Mouse (Mus musculus) adrenal gland, adult 18-20 months (tissue): ENCODE results near the gene Pold4. TPM values are rescaled to one million over a fixed set of nuclear protein-coding genes. Genes with fewer than 3 reads are reported as not detected.
"Not testable (repeated sequence)": the region's sequence is repeated elsewhere in the genome, so short reads cannot be mapped to it uniquely, and the experiment has no call there.

ENCODE experiments used
- DNase-seq, 2 experiments: peaks; one replicate each; pipeline ENCODE4 v3.0.0; 2021 to 2022; ENCODE audit warnings: low spot score in 2 of 2
- total RNA-seq, 2 experiments: library from RNA; stranded (reverse); gene quantifications; 1 replicate in 1 of 2; 2 replicates in 1 of 2; pipeline ENCODE4 v1.2.3; 2021

Gene Pold4
- total RNA-seq, 2 experiments from 2014 or later = 41.0 to 44.4 TPM

DNA sequence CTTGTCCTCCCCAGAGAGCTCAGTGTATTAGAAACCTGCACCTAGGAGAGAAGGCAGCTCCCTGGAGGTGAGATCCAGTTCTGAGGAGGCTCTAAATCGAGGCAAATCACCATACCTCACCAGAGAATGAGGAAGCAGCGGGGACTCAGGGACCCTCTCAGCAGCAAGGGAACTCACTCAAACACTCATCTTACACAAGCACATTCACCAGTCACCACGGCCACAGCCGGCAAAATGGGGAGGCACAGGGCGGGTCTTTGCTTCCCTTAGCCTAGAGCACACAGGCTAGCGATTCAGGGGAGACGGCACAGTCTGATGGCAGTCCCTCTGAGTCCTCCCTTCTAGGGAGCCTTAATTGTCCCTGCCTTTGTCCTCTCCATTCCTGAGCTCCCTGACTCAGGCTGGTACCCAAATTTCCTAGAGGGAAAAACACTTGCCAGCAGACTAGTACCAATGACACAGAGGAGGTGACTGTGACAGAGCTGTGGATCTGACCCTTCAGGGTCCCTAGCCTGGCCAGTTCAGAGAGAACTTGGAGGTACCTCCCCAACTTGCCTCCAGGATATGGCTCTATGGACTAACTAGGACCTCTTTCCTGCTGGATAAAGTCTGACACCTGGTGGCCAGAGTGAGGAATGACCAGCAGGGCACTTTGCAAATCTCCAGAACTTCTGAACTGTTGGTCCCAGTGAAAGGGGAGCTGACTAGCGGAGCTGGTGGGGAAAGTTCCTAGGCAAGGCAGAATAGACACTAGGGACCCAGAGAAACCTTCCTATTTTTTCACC, 3.6 kb upstream of the Pold4 start:
- DNase-seq = peak; percentile 63 to 71

DNA sequence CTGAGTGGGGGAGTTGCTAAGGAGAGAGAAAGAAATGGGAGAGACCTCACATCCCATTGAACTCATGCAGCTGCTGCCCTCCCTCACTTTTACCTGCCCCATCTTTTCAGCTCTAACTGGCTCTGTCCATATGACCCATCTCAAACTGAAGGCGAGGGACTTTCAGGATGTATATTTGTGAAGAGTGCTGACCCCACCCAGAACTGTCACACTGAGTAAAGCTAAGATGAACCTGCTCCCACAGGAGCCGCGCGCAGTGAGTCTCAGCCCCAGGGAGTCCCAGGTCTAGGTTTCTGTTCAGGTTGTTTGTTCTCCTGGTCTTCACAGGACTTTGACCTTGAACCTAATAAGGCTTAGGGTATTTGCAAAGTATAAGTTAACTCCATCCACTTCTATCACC, 2.8 kb upstream of the Pold4 start:
- DNase-seq = no peak

DNA sequence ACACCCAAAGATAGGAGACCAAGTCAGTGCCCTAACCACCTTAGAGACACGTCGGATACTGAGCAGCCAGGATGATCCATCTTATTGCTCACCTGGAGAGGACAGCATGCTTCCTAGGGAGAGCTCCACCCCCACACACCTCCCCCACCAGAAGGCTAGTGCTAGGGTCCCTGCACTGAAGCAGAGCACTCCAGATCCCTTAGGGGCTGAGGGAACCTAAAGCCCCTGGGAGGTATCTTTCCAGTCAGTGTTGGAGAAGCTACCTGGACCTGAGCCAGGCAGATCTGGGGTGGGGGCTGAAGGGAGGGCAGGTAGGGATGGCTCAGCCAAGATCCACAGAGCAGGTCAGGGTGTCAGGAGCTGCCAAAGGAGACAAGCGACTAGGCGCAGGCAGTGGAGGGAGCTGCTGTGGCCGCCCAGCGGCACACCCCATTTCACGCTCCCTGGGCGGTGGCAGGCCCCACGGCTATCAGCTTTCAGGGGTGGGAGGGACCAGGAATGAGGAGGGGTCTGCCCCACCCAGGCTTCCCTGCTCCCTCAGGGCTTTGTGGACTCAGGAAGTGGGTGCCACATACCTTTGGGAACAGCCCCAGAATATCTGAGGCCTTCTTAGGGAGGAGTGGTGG, 2.1 kb upstream of the Pold4 start:
- no peak for DNase-seq

DNA sequence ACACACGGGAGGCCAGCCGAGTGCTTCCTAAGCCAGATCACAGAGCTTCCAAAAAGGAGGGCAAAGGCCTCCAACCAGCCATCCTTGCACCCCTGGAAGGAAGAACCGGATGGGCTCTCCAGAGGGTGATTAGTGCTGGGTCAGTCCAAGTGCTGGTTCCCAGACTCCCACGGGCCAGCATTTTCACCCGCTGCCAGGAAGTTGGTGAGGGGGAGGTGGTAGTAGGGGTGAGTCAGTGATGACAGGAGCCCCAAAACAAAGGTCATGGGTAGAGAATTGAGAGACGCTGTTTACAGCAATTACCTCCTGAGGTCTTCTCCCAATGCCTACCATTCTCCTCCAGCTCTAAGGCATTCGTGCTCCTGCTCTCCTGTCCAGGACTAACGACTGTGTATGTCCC, 1.3 kb upstream of the Pold4 start:
- DNase-seq = peak in 1 of 2 experiments; percentile 45

DNA sequence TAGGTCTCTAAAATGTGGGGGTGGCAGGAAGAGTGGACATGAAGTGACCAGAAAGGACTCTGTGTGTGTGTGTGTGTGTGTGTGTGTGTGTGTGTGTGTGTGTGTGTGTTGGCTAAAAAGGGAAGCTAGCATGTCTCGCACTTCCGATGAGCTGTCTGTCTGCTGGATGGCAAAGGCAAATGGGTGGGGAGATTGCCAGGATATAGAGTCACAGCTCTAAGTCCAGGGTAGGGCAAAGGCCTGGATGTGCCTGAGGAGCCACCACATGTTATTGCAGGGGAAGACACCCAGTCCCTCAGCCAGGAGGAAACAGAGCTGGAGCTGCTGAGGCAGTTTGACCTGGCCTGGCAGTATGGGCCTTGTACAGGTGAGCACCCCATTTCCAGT, 480 bp downstream of the Pold4 start:
- no peak for DNase-seq

DNA sequence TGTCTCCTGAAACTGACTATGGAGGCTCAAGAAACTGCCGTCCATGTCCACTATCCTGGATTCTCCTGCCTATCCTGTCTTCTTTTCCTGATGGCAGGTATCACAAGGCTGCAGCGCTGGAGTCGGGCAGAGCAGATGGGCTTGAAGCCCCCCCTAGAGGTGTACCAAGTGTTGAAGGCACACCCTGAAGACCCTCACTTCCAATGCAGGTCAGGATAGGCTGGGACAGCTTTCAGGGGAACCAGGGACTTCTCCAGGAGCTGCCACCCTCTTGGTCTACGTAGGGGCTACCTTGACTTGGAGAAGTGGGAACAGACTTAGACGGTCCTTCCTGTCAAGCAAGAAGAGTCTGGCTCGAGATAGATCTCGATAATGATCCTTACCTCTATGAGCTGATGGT, 952 bp downstream of the Pold4 start:
- DNase-seq = no peak

DNA sequence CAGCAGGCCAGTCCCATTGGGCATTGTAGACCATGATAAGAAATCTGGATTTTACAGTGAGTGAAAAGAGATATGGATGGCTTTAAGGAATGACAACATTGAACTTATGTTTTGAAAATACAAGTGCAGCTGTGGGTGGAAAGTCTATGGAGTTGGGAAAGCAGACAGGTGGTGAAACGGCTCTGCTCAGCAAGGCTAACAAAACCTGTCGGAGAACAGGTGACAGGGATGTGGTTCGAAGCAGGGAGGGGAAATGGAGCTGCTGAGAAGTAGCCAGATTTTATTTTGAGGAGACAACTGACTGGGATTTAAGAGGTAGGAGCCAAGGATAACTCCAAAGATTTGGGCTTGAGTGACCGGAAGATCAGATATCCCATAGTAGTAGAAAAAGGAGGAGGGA, 2.8 kb downstream of the Pold4 start:
- no peak for DNase-seq

DNA sequence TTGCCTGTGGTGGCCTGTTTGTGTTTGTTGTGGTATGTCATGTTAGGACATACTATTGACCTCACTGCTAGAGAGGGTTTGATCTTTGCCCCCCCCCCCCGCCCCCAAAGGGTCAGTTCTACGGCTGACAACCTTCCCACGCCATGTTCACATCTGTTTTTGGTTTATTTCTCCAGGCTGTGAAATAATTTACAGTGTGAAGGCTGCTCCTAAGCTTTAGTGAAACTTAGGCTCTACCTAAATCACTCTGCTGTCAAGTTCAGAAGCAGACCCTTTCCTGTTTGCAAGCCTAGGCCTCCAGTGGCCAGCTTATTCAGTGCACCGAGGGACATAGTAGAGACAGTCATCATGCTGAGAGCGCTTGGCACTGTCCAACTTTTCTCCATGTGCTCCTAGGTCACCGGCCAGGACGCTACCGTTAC, 8.6 kb downstream of the Pold4 start:
- no peak for DNase-seq

DNA sequence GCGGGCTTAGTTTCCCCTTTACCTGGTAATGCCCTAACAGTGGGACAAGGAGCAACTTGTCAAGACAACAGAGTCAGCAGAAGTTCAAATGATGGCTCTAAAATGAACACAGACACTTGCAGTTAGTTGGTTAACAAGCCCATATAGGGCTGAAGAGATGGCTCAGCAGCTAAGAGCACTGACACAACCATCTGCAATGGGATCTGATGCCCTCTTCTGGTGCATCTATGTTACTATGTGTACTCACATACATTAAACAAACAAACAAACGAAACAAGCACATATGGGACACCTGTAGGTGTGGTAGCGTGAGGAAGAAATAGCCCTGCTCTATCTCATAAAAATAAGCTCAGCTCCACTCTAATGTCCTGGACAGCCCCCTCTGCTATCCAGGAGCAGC, 10.7 kb downstream of the Pold4 start:
- DNase-seq = no peak

DNA sequence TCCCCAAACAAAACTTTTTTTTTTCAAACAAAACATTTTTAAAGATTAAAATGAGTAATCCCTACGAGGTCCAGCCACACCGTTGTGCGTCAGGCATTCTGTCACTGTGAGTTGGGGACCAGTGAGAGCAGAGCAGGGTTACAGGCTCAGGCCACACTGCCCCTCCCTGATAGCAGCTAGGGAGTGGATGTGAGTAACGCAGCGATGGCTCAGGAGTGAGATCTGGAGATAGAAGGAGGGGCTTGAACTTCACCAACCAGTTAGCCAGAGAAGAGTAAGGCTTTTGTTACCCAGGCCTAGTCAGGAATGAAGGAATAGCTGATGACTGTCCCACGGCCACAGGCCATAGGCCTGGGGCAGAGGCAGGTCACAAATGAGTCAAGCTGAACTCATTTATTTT, 13.1 kb downstream of the Pold4 start:
- DNase-seq = no peak

DNA sequence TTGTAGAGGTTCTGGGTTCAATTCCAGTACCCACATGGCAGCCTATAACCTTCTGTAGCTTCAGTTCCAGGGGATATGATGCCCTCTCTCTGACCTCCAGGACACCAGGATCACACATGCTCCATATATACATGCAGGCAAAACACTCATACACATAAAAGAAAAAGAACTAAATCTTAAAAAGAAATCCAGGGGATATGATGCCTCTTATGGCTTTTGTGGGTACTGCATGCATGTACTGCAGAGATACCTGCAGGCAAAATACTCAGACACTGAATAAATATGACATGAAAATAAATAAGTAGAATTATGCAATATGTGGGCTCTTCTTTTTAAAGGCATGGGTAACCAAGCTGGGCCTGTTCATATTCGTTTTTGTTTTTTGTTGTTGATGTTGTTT, 15.3 kb downstream of the Pold4 start:
- no peak for DNase-seq

DNA sequence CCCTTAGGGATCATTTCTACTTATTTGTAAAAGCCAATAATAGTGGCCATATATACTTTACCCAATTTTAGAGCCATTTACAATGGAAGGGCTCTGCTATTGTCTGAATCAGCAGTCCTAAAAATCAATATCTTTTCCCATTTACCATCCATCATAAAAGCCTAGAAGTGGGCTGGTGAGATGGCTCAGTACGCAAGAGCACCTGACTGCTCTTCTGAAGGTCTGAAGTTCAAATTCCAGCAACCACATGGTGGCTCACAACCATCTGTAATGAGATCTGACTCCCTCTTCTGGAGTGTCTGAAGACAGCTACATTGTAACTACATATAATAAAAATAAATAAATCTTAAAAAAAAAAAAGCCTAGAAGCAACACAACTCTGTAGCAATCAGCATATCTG, 17.0 kb downstream of the Pold4 start:
- DNase-seq = not testable (repeated sequence)

DNA sequence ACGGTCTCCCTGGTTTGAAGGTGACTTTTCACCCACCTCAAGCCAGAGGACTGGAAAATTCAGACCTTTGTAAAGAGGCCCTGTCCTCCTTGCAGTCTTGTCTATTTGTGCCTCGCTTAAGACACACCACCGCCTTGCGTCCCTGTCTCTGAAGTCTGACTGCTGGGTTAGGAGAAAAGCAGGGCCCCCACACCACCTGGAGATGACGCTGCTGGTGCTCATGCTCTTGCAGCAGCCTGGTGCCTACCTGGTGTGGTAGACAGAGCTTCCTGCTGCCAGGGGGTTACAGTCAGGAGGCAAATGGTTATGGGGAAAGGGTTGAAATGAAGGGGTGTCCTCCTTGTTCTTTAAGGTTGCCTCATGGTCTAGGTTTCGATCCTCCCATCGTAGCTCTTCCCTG, 22.5 kb downstream of the Pold4 start:
- DNase-seq = no peak

DNA sequence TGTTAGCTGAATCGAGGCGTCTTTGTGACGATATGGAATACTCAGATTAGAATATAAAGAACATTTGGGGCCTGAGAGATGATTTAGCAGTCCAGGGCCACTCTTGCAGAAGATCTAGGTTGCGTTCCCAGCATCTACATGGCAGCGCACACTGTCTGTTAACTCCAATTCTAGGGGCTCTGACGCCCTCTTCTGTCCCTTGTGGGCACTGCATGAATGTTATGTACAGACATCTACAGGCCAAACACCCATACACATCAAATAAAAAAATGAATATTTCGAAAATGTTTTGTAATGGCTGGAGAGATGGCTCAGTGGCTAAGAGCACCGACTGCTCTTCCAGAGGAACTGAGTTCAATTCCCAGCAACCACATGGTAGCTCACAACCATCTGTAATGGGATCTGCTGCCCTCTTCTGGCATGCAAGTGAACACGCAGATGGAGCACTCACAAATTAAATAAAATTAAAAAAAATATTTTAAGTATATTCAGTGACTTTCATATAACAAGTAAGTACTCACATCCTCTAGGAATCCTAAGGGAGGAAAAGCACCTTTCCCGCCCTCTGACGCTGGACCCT, 24.0 kb downstream of the Pold4 start:
- DNase-seq = no peak

DNA sequence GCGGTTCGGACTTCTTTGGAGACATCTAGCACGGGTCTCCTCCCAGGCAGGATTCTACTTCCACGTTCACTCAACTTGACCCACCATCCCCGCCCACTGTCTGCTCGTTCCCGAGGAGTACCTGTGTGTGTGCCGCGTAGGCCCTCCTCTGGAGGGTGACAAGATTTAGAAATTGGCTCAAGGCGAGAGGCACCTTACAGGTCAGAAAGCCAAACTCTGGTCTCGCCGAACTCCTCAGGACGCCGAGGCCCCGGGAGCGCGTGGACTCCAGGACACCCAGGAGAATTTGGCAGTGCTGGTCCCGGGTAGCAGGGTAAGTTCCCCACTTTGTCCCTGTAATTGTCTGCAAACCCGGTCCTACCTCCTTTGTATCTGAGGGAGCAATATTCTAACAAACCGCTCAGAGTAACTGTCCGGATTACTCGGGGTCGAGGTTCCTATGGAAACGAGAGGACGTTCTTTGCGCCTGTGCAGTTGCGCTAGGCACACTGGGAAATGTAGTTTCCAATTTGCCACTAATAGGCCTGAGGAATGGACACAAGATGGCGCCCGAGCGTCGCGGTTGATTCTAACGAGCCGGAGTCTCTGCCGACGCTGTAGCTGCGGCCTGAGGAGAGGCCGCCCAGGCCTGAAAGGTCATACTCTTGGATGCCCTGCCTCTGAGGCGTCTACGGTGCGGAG, 25.7 kb downstream of the Pold4 start:
- peak; percentile 87 to 92 for DNase-seq

DNA sequence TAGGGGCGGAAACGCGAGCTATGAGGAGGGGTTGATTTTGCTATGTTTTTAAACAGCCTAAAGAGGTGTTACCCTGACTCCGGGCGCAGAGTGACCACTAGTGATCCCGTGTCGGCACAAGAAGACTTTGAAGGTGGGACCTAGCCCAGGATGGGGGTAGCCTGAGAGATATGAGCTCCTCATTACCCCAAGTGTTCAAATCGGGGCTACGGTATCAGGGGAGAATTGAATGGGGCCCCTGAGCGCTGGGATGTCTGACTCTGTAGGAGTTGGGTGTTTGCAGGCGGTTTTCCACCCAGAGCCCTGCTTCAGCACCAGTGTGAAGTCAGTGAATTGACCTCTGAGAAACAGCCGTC, 26.2 kb downstream of the Pold4 start:
- DNase-seq = no peak

DNA sequence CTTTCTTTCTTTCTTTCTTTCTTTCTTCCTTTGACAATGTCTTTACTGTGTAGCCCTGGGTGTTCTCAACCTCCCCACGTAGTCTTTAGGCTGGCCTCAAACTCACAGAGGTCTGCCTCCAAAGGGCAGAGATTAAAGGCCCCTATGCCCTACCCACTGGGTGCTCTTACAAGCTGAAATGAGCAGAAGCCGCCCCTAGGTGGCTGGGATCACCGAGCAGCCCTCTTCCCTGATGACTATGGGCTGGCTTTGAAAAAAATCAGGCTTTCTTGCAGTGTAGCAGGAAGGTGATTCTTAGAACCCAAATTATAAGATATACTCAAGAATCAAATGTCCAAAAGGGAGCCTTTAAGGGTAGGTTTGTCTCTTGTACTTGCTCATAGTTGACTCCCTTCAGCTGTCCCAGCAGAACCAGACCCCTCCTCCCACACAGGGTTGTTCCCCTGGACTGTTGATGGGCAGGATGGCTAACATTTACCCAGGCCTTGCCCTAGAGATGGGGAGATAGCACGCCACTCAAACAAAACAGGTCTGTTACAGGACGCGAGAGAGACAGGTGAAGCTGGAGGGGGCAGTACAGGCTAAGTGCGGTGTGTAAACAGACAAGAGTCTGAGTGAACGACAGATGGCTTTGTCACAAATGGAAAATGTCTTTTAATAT, 29.5 kb downstream of the Pold4 start:
- DNase-seq = no peak

DNA sequence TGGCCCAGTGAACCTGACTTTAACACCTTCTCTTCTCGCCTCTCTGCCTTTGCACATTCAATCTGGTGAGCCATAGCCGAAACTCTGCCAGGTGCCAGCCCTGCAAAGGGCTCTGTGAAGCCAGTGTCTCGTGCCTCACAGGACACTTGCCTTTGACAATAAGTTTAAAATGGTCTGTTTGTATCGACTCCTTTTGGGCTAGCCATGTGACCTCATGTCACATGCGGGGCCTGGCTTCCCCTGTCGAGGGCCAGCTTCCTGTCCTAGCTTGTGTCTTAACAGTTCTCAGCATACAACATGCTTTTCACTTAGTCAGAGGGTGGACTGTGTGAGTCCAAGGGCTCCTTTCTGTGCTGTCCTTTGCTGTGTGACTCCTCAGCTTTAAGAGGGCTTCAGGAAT, 31.1 kb downstream of the Pold4 start:
- no peak for DNase-seq

DNA sequence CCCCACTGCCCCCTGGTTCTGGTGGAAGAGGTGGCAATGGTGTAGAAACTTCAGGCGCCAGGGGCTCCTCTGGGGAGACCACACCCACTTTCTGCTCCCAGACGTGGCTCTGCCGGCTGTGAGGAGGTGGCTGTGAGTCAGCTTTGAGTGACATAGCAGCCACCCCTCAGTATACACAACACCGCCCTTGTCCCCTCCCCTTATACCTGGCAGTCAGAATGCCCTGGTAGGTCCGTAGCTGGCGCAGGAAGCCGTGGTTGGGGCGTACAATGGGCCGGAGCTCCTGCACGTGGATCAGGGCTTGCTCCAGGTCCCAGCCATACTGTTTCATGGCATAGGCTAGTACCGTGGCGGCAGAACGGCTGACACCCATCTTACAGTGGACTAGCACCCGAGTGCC, 32.0 kb downstream of the Pold4 start:
- no peak for DNase-seq

DNA sequence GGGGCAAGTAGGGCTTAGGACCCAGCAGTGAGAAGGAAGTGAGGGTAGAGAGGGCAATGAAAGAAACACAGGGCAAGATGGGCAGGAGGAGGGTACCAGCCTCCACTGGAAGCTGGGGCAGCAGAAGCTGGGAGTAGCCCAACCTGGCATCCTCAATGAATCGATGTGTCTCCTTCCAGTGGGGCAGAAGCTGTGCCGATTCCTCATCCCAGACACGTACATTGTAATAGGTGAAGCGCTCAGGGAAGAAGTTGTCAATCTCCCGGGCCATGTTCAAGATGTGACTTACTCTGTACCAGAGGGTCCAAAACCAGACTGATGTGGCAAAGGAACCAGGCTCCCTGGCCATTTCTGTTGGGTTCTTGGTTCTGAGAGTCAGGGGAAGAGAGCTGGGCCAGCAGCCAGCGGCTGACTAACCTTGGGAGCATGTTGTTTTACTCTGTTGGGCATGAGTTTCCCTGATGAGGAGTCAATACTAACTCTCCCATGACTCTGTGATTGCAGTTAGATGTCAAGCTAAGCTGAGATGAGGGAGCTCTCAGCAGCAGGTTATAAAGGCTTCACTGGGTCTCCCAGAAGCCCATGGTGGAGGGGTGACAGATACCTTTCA, 32.6 kb downstream of the Pold4 start:
- no peak for DNase-seq

DNA sequence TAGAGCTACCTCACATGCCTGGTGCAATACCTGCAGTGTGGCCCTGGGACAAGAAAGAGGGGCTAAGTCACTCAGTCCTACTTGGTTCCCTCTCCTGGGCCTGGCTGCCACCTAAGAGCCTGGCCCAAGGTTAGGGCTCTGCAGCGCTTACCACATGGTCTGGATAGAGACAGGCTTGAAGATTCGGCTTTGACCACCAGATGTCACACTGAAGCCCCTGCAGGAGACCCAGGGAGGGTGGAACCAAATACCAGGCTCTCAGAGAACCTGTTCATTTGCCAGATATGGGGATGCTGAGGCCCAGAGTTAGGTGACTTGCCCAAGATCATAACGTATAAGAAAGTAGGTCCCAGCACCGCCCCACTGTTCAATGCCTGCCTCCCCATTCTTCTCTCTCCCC, 34.3 kb downstream of the Pold4 start:
- no peak for DNase-seq
